In genomic region chr11:5057856-5058641, GRCm38 (mm10) we compare ENCODE assay signal across 7 mouse cellular contexts. TPM values are rescaled to one million over a fixed set of nuclear protein-coding genes. Genes with fewer than 3 reads are reported as not detected.
DNase-seq lines count a peak whose midpoint lies in the region; ATAC-seq and TF ChIP-seq lines count a peak whose summit lies in the region.

TSS of gene Rasl10a (plus strand) at chr11:5058128.

- POLR2A ChIA-PET in Patski (lab: Charles Lee), result interaction anchor here (1.4 kb wide), 1 partner anchor 26 kb away, joined by 3 read pairs; no protein-coding TSS in a partner anchor

- no peaks in the 10 kb centered on the region for H3K9me3 ChIP-seq in limb, embryonic 12.5 days

- TF ChIP-seq CTCF in Patski (IDR thresholded peaks at IDR 0.05), result no peak

- H3K4me1 ChIP-seq in limb, embryonic 12.5 days (replicated peaks), result peaks cover 64% of the 10 kb centered on the region

- WGBS in limb, embryonic 12.5 days, result 1% methylated on average over 75 of the region's 77 CpGs

- H3K4me3 ChIP-seq in limb, embryonic 12.5 days (replicated peaks), result peak within 1 kb of the TSS; percentile 51
- no peak within 1 kb of the TSS for H3K4me3 ChIP-seq in myocyte

- no peak within 1 kb of the TSS for H3ac ChIP-seq in myocyte (ENCODE audit: control insufficient read depth, insufficient read length)

- no peak within 1 kb of the TSS for H3K27ac ChIP-seq in limb, embryonic 12.5 days

- peak within 1 kb of the TSS; percentile 91 for H3K4me2 ChIP-seq in limb, embryonic 12.5 days
- H3K4me2 ChIP-seq in myocyte (ENCODE audit: low read depth), result peak within 1 kb of the TSS; percentile 49

- in situ Hi-C loops in Patski (cut with MboI; ENCODE audit: low pct_unique_long_range_greater_than_20kb), result no loop called here

- CTCF ChIA-PET in Patski (lab: Charles Lee), result interaction anchor here (0.9 kb wide), 1 partner anchor 10 kb away, joined by 3 read pairs; no protein-coding TSS in a partner anchor

- TF ChIP-seq POLR2A in myocyte (IDR thresholded peaks at IDR 0.05; ENCODE audit: insufficient read length, low read depth), result no peak

- peaks cover 5% of the 10 kb centered on the region; the same call in 1 of the 2 replicates for H3K36me3 ChIP-seq in limb, embryonic 12.5 days
- no peaks in the 10 kb centered on the region for H3K36me3 ChIP-seq in myocyte (ENCODE audit: control insufficient read depth, insufficient read depth)

- H3K79me2 ChIP-seq in myocyte (ENCODE audit: control insufficient read depth, insufficient read depth), result peaks cover 4% of the 10 kb centered on the region

- H3K9ac ChIP-seq in limb, embryonic 12.5 days (replicated peaks), result peak within 1 kb of the TSS; percentile 56

- no peaks in the 10 kb centered on the region for H3K27me3 ChIP-seq in Patski
- peaks cover 88% of the 10 kb centered on the region for H3K27me3 ChIP-seq in limb, embryonic 12.5 days
- H3K27me3 ChIP-seq in myocyte (ENCODE audit: control insufficient read depth, insufficient read depth, insufficient read length), result no peaks in the 10 kb centered on the region

- DNase-seq in Patski (ENCODE audit: low read depth, low spot score), result no peak
- peak; percentile 51 to 63 for DNase-seq in frontal cortex, postnatal 36 days (ENCODE audit: low spot score in 2 of 2)
- DNase-seq in kidney, adult 11 months, result peak; percentile 46
- DNase-seq in testis, postnatal 14 days (ENCODE audit: low spot score), result peak; percentile 54

- peak; percentile 27 for ATAC-seq in CD4-positive, CD25-positive, alpha-beta regulatory T cell, adult 4 months
- ATAC-seq in Patski, result peak; percentile 32
- ATAC-seq in limb, embryonic 12.5 days (ENCODE audit: insufficient number of reproducible peaks, insufficient read depth, low FRiP score, low TSS enrichment, low read depth), result no peak

TF ChIP-seq in myocyte, 11 proteins besides CTCF, POLR2A, EP300 and RAD21:
- TF ChIP-seq POLR2AphosphoS2 (IDR thresholded peaks at IDR 0.05; ENCODE audit: insufficient read length, low read depth), result peak; percentile 70
- no peak for TF ChIP-seq CEBPB (IDR thresholded peaks at IDR 0.05; ENCODE audit: insufficient read depth, poor library complexity, severe bottlenecking)
- TF ChIP-seq MYOD1 (IDR thresholded peaks at IDR 0.05; ENCODE audit: control insufficient read depth in 1 of 3, insufficient read length in 2 of 3, low read depth in 2 of 3), result peak in 1 of 3 experiments; percentile 7
- TF ChIP-seq E2F4 (IDR thresholded peaks at IDR 0.05; ENCODE audit: insufficient read depth), result no peak

RNA-seq across cellular contexts. Expression of gene Rasl10a, which starts in this region (rescaled TPM):
- polyA plus RNA-seq in CD4-positive, CD25-positive, alpha-beta regulatory T cell, adult 4 months (2017; shearing (Covaris generic)), result not detected
- polyA plus RNA-seq in Patski (2021) (2.4 TPM), myocyte (2012; fragmentation: generic; extraction: Trizol) (1.4 TPM)
- 2.8 and 3.2 TPM in 2 replicates for polyA plus RNA-seq in limb, embryonic 12.5 days (2016; fragmentation: Nextera tagmentation; extraction: Ambion mirVana)

Comparison
In these comparisons a context has a peak if more than half of its experiments do, and no peak if none do; other contexts are left out.
1. Peak in ATAC-seq in CD4-positive, CD25-positive, alpha-beta regulatory T cell, adult 4 months; RNA of the gene not detected or under 1 TPM.